Mouse (Mus musculus): ENCODE results near the gene Itpr2.

Gene Itpr2

DNA sequence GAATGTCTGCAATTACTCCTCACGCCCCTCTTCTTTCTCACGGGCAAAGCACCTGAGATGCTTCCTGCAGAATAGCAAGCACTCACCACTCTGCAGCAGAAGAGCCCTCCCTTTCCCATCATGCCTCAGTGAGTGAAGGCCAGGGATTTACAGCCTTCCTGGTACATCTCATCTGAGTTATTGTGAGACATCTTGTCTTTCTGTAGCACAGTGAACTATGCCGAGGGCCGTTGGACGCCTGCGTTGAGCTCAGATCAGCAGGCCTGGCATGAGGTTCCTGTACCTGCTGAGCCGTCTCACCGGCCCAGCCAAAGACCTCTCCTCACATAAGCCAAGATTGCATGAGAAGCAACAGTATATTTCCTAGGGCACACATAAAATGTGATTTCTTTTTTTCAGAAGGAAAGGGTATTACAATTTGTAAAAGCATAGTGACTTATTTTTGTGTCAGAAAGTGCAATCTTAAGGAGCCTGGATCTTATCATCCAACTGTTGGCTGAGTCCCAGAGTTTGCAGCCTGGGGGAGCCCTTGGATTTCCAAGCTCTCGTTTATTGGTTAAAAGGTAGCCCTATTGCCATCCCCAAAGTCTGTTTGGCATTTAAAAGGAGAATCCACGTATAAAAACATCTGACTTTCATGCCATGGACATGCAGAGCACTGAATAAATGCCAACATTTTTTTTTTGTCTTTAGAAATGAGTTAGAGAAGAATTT is 158.2 kb downstream of the Itpr2 start:
- no peak for DNase-seq

DNA sequence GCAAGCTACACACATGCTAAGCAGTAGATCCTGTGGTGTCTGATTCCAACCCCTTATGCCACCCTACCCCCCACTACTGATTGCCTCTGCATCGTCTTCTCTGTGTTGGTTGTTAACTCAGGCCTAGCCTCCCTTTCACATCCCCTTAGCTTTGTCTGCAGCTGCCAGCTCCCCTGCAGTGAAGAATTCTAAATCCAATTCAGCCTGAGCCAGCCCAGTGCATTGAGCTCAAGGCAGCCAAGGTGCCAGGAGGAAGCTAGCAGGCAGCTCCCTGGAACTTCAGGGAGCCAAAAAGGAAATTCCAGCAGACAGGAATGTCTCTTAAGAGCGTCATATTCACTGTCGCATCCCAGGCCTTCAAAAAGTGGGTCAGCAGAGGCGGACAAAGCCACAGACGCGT is 159.0 kb downstream of the Itpr2 start:
- no peak for DNase-seq

DNA sequence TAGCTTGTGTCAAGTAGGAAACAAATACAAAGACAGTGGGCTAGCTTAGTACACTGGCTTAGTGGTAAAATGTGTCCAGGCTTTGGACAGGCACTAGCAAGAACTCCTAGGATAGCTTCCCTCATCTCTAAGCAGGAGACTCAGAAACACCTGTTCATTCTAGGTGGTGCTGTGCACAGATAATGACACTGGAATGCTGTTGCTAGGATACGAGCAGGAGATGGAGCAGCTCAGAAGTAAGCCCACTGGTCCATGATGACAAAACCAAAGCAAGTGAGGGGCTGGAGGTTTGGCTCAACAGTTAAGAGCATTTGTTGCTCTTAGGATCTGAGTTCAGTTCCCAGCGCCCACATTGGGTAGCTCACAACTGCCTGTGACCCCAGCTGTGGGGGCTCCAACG is 160.1 kb downstream of the Itpr2 start:
- no peak for DNase-seq

DNA sequence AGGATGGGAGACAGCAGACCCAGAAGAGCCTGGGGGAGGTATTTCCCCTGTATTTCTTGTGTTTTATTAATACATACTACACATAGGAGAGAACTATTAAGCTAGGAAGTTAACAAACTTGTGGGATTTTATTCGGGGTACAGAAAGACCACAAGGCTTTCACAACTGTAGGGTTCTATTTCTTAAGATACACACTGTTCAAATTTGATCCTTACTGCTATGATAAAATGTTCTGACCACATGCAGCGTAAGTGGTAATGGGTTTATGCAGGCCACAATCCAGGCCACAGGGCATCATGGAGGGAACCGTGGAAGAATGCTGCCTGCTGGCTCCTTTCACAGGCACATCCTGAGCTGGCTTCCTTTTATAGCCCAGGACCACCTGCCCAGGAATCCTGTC is 160.6 kb downstream of the Itpr2 start:
- DNase-seq, result no peak

DNA sequence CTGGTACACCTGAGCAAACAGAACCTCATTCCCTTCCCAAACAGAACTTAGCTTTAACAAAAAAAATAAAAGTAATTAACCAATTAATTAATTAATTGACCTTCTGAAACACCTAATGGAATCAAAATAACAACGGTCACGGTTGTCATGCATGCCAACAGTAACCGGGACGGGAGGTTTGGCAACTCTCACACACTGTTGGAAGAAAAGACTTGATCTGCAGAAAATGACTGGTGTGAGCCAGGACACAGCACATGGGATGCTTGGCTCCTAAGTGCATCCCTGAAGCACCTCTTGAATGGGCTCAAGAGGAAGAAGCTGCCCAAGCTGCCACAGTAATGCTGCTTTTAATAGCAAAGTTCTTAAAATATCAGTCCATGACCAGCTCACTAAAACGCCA is 161.1 kb downstream of the Itpr2 start:
- no peak for DNase-seq

DNA sequence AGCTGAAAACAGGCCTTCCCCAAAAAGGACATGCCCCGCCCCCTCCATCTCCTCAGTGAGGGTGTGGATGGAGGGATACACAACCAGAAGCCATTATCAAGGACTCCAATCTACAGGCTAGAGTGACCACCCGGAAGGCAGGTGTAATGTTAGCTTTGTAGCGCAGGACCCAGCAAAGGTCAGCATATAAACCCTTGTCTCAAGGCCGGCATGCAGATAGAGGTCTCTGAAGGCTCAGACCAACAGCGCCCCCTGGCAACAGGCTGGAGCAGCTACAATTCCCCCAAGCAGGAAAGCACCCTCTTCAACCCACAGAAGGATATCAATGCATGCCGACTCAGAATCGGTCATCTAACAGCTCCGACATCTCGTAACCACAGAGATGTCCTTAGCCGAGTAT is 162.2 kb downstream of the Itpr2 start:
- peak; percentile 44 for DNase-seq

DNA sequence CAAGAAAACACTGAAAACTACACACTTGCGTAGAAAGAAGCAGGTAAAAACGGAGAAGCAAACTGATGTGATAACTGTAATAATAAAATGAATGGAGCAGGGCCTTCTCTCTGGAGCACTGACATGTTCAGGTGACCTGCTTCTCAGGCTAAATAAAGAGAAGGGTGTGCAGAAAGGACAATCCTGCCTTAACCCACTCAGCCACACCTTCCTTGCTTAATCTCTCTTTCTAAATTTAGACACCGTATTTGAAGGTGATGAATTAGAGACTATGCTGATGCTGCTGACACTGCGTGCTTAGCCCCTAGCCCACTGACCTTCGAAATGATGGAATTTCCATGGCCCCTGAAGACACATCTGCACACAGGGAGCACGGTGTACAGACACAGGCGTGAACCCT is 164.8 kb downstream of the Itpr2 start:
- no peak for DNase-seq

DNA sequence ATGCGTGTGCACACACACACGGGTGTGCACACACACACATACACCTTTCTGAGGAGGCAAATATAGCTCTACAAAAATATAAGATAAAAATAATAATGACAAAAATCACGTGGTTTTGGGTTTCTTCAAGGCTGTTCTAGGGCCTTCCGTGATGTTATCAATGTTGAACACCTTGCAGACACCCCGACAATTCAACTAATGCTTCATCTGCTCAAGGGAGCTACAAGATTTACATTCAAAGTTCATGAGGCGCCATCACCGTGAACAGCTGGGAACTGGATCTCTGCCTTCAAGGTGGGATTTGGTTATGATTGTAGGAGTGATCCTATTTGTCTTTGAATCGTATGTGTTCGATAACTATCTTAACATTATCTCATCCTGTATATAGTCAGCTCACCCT is 166.8 kb downstream of the Itpr2 start:
- no peak for DNase-seq

DNA sequence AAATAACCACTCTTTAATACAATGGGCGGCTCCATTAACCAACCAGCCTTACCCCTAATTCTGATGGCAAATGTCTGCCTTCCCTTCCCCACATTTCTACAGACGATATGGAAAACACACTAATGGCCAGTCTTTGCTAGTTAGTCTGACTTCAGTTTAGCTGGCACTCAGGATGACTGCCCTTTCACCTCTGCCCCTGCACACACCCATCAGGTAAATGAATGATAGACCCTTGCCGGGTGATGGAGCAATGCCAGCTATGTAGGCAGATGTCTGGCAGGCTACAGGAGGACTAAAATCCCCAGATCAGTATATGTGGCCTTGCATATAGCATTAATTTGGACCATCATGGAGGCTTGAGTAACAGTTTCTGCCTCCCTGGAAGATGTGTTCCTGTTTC is 168.5 kb downstream of the Itpr2 start:
- DNase-seq, result no peak

DNA sequence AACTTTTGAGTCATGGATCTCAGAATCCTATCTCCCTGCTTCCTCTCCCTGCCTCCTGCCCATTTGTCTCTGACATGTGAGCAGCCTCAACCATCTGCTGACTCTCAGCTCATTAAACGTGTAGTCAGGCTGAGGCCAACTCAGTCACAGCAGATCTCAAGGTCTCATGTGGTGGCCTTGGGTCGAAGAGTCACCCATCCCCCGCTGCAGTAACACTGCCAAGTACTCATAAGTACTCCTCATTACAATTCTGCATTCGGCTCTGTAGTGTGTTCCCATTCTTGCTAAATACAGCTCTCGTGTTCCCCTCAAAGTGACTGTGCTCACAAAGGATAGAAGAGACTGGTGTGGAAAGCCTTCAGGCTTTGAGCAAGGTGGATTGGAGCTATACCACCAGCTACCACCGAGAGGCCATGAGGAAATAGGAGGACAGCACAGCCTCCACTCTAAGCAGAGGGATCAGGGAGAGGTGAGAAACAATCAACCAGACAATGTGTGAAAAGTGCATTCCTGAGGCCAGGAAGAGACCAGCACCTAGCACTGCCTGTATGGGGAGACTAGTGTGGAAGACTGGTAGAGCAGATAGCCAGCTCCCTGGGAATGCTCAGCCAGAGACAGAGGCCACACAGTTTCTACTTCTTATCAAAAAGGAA is 170.9 kb downstream of the Itpr2 start:
- no peak for DNase-seq

DNA sequence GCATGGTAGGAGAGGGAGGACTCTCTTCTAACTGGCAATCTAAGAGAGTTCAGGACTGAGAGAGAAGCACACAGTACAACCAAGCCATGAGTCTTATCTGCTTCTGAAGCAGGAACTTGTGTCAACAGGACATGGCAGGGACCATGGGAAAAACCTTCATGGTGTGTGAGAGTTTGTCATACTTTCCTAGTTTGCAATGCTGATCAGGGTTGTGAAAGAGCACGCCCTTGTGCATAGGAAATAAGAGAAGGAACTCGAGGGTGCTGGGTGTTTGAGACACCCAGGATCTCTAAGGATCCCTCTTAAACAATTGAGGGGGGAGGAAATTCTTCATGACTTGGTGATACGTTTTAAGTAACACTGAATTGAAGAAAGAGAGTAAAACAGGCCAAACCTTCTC is 172.9 kb downstream of the Itpr2 start:
- DNase-seq, result no peak

DNA sequence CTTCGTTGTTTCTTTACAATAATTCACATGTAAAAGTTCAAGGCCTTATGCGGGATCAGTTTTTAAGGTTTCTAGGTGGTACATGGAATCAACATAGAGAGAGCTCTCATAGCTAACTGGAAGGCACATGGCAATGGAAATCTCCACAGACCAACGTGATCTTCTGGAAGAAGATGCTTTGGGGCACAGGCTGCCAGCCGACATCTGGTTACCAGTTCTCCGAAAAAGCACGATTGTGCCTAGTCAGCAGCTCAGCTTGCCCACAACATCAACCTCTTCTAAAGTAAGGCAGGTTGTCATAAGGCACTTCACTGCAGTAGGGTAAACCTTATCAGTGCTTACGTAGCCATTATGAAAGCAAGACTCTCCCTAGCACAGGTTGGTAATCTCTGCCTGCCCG is 175.4 kb downstream of the Itpr2 start:
- no peak for DNase-seq

DNA sequence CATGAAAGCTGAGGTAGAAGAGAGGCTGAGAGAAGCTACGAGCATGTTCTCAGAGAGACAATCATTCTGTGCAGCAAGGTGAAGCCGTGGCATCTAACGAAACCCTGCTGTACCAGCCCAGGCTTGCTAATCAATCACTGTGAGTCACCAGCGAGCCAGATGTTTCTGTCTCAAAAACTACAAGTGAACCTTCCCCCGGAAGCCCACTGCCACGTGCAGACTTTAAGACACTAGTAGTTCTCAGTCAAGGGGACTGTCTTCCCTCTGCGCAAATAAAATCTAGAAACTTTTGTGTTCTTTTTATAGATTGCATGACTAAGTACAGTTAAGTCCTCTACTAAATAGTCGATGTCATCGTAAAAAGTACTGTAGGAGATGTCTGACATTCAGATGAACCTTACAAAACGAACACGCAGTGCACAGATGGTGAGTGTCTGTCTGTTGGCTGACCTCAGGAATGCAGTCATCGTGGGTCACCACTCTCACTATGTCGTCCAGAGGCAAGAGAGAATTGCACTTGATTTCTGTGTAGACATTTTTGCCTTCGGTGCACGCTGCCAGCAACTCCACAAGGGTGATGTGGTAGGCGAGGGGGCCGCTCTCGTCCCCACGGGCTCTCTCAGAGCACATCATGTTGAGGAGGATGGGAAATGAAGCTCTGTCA is 177.3 kb downstream of the Itpr2 start:
- no peak for DNase-seq

DNA sequence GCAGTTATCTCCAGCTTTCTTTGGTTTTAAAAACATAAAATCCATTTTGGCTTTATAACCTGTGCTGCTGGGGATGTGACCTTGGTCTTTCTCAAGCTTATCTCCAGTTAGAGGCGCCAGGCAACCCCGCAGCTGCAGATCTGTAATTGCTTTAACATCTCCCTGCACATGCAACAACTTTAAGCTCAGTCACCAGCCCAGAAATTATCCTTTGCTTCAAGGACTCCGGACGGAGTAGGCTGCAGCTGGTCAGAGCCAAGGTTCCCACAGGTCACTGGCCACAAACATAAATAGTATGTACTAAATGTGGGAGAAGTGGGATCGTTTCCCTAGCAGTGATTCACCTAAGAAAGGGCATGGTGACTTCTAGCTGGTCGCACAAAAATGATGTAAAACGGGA is 179.5 kb downstream of the Itpr2 start:
- DNase-seq, result no peak

DNA sequence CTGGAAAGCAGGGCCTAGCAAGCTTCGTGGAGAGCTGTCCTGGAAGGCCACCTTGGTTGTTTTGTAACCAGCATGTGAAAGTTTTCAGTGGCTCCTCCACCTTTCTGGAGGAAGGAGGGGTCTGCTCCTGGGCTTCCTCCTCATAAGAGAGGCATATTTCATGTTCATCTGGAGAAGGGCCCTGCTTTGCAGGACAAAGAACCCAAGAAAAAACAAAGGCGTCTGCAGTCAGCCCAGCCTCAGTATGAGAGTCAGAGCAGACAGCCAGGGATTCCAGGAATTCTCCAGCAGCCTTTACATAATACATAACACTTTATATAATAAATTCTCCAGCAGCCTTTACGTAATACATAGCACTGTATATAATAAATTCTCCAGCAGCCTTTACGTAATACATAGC is 180.1 kb downstream of the Itpr2 start:
- DNase-seq, result no peak

DNA sequence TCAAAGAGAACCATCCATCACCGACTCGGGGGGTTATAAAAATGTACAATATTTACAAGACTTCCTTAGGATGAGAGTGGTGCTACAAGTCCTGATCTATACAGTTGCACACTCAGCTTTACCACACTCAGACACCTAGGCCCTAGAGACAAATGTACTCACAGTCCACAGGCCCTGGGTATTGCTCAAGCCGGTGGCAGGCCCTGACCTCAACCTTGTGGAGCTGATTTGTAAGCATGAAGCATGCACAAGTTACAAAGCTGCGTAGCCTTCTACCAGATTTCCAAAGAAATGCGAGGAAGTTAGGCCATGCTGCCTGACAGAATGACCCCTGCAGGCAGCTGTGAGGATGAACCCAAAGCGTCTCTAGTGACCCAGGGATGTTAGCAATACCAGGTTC is 185.6 kb downstream of the Itpr2 start:
- DNase-seq, result no peak

DNA sequence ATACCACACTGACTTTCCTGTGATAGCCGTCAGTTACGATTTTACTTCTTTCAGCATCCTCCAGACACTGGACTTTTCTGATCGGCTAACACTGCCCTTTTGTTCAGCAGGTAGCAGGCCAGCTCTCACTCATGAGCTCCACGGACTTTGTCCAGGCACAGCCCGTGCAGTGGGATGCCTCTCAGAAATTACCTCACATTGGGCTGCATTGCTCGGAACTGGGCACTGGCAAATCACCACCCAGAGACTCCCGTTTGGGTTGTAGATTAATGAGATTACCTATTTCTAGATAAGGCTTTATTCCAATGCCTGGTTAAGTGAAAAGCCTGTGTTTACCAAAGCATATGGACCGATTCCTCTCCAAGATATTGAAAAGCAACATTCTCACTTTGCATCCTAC is 186.9 kb downstream of the Itpr2 start:
- no peak for DNase-seq

DNA sequence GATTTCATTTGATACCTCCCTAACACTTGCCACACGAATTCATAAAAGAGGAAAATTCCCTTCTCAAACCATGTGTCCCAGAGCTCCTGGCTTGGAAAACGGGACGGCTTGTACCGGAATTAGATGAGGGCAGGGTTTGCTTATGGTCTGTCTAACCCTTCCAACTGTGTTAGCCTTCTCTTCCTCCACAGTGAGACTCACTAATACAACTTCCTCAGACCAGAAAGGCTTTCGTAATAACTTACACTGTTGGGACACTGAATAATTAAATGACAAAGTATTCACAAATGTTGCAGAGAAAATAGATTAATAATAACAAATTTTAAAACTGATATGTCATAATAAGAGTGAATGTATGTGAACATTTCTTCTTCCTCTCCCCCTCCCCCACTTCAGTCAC is 187.7 kb downstream of the Itpr2 start:
- no peak for DNase-seq

DNA sequence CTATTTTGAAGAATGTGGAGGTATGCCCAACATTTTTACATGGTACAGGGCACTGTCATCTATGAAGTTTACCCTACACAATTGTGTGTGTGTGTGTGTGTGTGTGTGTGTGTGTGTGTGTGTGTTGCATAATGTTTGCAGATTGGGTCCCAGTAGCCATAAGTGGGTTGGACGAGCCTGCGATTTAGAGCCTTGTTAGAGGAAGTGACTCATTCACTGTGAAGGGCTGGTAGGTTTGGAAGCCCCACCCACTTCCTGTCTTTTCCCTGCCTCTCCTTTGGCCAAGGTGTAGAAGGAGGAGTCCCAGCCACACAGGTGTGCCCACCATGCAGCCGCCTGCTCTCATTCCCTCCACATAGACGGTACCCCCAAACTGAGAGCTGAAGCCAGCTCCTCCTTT is 188.6 kb downstream of the Itpr2 start:
- peak; percentile 32 for DNase-seq

DNA sequence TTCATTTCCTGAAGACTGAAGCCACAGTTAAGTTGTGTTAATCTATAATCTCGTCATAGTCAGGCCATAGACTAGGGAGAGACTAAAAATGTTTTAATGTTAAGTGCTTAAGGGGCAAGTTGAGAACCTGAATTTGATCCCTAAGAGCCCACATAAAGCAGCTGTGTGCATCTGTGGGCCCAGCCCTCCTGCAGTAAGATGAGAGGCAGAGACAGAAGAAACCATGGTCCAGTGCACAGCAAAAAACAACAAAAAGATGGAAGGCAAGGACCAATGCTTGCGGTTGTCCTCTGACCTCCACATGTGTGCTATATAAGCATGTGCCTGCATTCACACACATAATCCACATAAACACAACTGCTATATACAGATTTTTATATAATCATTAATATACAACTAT is 191.8 kb downstream of the Itpr2 start:
- no peak for DNase-seq

DNA sequence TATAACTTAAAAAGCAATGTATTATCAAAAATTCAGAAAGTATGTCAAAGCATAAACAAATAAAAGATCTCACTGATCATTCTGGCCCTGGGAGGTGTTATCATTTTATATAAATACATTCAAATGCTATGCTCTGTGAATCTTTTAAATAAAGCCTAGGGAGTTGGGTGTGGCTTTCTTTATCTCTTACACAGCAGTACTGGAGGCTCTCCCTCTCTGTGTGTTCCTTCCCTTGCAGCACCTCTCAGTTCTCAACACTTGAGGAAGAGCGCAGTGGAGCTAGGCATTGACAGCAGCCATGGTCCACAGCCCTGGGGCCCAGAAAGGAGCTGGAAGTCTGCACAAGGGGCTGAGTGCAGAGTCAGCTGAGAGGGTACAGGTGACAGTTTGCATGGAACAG is 192.7 kb downstream of the Itpr2 start:
- DNase-seq, result no peak

DNA sequence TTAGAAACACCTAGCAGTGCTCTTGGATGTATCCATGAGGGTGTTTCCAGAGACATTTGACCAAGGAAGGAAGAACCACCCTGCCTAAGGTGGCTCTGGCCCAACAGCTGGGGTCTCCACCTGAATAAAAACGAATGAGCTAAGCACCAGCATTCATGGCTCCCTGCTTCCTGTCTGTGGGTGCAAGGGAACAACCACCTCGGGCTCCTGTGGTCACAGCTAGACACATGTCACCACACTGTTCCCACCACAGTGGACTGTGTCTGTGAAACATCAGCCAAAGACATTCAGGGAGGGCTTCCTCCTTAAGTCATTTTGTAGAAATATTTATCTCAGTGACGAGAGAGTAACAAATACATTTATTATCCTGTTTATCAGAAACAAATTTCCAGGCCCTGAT is 196.0 kb downstream of the Itpr2 start:
- DNase-seq, result no peak

DNA sequence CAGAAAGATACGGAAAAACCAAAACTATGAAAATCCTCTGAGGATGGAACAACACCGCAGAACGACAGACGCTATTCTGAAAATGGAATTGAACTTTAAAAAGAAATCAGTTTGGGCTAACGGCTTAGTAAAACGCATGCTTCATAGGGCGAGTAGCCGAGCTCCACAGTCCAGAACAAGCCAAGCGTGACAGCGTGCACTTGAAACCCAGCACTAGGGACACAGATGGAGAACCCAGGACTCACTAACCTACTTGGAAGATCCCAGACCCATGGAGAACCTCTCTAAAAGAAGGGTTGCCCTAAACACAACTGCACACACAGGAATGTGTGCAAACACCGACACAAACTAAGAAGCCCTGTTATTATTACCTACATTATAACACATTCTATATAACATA is 197.9 kb downstream of the Itpr2 start:
- no peak for DNase-seq

DNA sequence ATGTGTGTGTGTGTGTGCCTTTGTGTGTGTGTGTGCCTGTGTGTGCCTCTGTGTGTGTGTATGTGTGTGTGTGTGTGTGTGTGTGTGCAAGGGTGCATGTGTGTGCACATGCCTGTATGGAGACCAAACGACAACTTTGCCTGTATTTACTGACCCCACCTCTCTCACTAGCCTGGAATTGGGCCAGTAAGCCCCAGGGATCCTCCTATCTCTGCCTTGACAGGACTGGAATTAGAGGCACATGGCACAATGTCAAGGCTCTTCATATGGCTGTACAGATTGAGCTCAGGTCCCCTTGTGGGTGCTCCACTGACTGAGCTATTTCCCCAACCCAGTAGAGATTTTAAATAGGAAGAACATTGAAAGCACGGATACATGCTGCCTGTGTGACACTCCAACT is 198.7 kb downstream of the Itpr2 start:
- no peak for DNase-seq
